Mouse (Mus musculus) heart, adult 9 months (tissue): ENCODE results near the gene Ilvbl.
"Not testable (repeated sequence)": the region's sequence is repeated elsewhere in the genome, so short reads cannot be mapped to it uniquely, and the experiment has no call there.

Experiments used
- DNase-seq, 2 experiments: peaks; one replicate each; pipeline ENCODE4 v3.0.0; 2022; ENCODE audit warnings: low spot score in 2 of 2

Ilvbl gene

GRCm38 (mm10) chr10:78591406-78592328 is 17.5 kb downstream of the Ilvbl start, which contains the start of gene Syde1:
TSS of gene Syde1 (minus strand) at chr10:78591964.
- peak; percentile 61 to 69 for DNase-seq

- DNase-seq, result no peak
Measured at GRCm38 (mm10) chr10:78592856-78593379, 18.8 kb downstream of the Ilvbl start.

GRCm38 (mm10) chr10:78593736-78594135 is 19.6 kb downstream of the Ilvbl start:
- no peak for DNase-seq

- DNase-seq, result no peak
Measured at GRCm38 (mm10) chr10:78594157-78594556, 20.0 kb downstream of the Ilvbl start.

DNA sequence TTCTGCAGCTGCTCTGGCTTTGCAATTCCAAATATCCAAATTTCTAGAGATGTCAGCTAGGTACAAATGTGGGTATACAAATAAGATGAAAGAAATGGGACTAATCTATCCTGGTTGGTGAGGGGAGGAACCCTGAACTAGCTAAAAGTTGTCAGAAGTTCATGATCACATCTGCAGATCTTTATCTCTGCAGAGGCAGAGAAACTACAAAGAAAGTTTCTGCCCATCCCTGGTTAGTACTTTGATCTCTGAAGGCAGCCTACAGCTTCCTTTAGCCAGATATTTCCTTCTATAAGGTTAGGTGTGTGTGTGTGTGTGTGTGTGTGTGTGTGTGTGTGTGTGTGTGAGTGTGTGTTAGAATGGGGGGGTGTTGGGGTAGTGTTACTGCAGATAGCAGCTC is 20.4 kb downstream of the Ilvbl start:
- no peak for DNase-seq

GRCm38 (mm10) chr10:78599865-78600264 is 25.7 kb downstream of the Ilvbl start:
- no peak for DNase-seq

DNA sequence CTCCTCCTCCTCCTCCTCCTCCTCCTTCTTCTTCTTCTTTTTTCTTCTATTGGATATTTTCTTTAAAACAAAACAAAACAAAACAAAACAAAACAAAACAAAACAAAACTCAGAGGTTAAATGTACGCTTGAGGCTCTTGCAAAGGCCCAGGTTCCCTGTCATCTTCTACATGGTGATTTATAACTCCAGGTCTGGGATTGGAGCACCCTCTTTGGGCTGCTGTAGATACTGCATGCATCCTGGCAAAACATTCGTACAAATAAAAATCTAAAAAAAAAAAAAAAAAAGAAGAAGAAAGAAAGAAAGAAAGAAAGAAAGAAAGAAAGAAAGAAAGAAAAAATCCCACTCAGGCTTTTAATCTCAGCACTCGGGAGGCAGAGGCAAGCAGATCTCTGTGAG is 30.9 kb downstream of the Ilvbl start:
- DNase-seq, result no peak

- no peak for DNase-seq
Measured at GRCm38 (mm10) chr10:78607602-78608001, 33.5 kb downstream of the Ilvbl start.

GRCm38 (mm10) chr10:78617974-78618373 is 43.8 kb downstream of the Ilvbl start, which contains the start of gene Olfr1357:
TSS of gene Olfr1357 (minus strand) at chr10:78618074.
- no peak for DNase-seq

- not testable (repeated sequence) for DNase-seq
Measured at GRCm38 (mm10) chr10:78623143-78623542, 49.0 kb downstream of the Ilvbl start.

GRCm38 (mm10) chr10:78630194-78630593 is 56.0 kb downstream of the Ilvbl start:
- no peak for DNase-seq

DNA sequence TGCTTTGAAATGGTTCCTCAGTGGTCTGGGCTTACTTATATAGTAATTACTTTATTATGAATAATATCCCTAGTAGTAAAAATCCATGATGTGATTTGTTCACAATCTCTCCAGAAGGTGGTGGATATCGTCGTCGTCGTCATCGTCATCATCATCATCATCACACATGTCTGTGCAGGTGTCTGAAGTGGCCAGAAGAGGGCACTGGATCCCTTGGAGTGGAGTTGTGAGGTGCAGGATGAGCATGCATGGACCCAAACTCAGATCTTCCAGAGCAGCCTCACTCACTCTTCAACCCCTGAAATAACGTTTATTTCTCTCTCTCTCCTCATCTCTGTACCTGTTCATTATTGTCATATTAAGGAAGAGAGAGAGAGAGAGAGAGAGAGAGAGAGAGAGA is 58.2 kb downstream of the Ilvbl start:
- DNase-seq, result no peak
